Mouse (Mus musculus) testis, adult 2 months (tissue): Measurements from ENCODE around the gene Eif2b3.

Source experiments
- CTCF ChIP-seq: fragments of 200-500 bp; IDR thresholded peaks from 2 replicates; pipeline ENCODE4 v1.5.1; 2012; ENCODE audit warnings: low read depth, mild to moderate bottlenecking, inconsistent platforms, low read length, moderate library complexity; ENCODE audit not compliant: control insufficient read depth, insufficient read depth, insufficient replicate concordance
- POLR2A ChIP-seq: fragments of 200-500 bp; IDR thresholded peaks from 2 replicates; pipeline ENCODE4 v1.6.1; 2012; ENCODE audit warnings: low read depth, mild to moderate bottlenecking, inconsistent platforms, low read length, moderate library complexity; ENCODE audit not compliant: control insufficient read depth

DNA sequence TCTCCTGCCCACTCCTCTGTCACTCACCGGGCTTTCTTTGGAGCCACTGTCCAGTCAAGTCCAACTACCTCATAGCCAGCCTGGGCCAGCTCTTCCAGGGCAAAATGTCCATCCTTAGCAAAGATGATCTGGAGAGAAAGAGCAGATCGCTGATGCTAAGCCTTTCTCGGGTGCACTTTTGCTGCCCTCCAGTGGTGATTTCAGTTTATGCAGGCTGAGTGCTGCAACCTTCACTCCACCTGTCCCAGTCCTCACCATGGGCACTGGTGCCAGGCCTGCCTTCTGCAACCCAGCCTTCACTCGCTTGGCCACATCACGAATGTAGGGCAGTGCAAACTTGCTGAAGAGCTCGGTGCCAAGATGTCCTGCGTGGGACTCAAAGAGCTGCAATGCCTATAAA lies 27.8 kb upstream of the Eif2b3 start:
- TF ChIP-seq CTCF (peak; percentile 79; the same call in 1 of the 2 replicates), POLR2A (no peak)
